Mouse (Mus musculus): ENCODE results near the gene Zfp715.
"Not testable (repeated sequence)": the region's sequence is repeated elsewhere in the genome, so short reads cannot be mapped to it uniquely, and the experiment has no call there.

Gene Zfp715

GRCm38 (mm10) chr7:43291524-43291923 is 21.6 kb downstream of the Zfp715 start:
- ATAC-seq (ENCODE audit: low TSS enrichment): no peak

GRCm38 (mm10) chr7:43282859-43283595 is 30.1 kb downstream of the Zfp715 start:
- peak; percentile 99 for ATAC-seq (ENCODE audit: low TSS enrichment)

- no peak for ATAC-seq (ENCODE audit: low TSS enrichment)
Measured at GRCm38 (mm10) chr7:43282459-43282858, 30.6 kb downstream of the Zfp715 start.

GRCm38 (mm10) chr7:43277401-43277800 is 35.7 kb downstream of the Zfp715 start:
- no peak for ATAC-seq (ENCODE audit: low TSS enrichment)

GRCm38 (mm10) chr7:43276178-43276577 is 36.9 kb downstream of the Zfp715 start:
- not testable (repeated sequence) for ATAC-seq (ENCODE audit: low TSS enrichment)

- ATAC-seq (ENCODE audit: low TSS enrichment): no peak
Measured at GRCm38 (mm10) chr7:43273476-43273875, 39.6 kb downstream of the Zfp715 start.

GRCm38 (mm10) chr7:43267359-43267758 is 45.7 kb downstream of the Zfp715 start:
- ATAC-seq (ENCODE audit: low TSS enrichment): not testable (repeated sequence)

GRCm38 (mm10) chr7:43253540-43253939 is 59.6 kb downstream of the Zfp715 start:
- ATAC-seq (ENCODE audit: low TSS enrichment): no peak

- ATAC-seq (ENCODE audit: low TSS enrichment): not testable (repeated sequence)
Measured at GRCm38 (mm10) chr7:43250718-43251117, 62.4 kb downstream of the Zfp715 start.
